22 mouse cellular contexts compared by ENCODE assay signal in the genomic region with DNA sequence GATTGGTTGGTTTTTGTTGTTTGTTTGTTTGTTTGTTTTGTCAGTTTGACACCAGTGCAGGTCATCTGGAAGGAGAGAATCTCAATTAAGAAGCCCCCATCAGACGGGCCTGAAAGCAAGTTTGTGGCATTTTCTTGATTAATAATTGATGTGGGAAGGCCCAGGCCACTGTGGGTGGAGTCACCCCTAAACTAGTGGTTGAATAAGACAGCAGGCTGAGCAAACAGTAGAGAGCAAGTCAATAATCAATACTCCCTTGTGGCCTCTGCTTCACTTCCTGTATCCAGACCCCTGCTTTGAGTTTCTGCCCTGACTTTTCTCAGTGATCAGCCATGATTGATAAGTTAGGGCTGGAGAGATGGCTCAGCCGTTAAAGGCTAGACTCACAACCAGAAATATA. TPM values are rescaled to one million over a fixed set of nuclear protein-coding genes. Genes with fewer than 3 reads are reported as not detected.
DNase-seq lines count a peak whose midpoint lies in the region; ATAC-seq and TF ChIP-seq lines count a peak whose summit lies in the region.
"Had no signal": no experiment of that assay in that cellular context is flagged by ENCODE, and none has a peak within 500 bp of the region (broad histone marks: within the 10 kb centered on the region; RNA-seq: fewer than 3 reads in every experiment).

No protein-coding gene starts in this region.

- no peak for TF ChIP-seq EP300 in liver, postnatal 0 days (IDR thresholded peaks at IDR 0.05; ENCODE audit: low read depth)

- no peak for DNase-seq in liver, embryonic 11.5 days (ENCODE audit: low spot score)
- DNase-seq in liver: no peak
- DNase-seq in liver, postnatal 0 days: no peak
- DNase-seq in left cerebral cortex, adult 11 months (ENCODE audit: low spot score): no peak
- no peak for DNase-seq in gastrocnemius, postnatal 10 days
- DNase-seq: adrenal gland, adult 2 months; adrenal gland, postnatal 10 days; adrenal gland, postnatal 25 days; cerebellum, adult 11 months; cerebellum, adult 18-20 months; cerebellum, adult 8-10 months; cerebellum, adult 9-11 months; cerebellum, postnatal 14 days; cerebellum, postnatal 36 days; embryo, embryonic 11 days had no signal

- 57% methylated on average over 2 of the region's 2 CpGs for WGBS in liver, embryonic 11.5 days
- 61% methylated on average over 2 of the region's 2 CpGs for WGBS in liver, embryonic 15.5 days (ENCODE audit: insufficient replicate concordance)
- WGBS in liver, postnatal 0 days (ENCODE audit: insufficient replicate concordance): 59% methylated on average over 2 of the region's 2 CpGs

- no peak overlapping the region for H3K27ac ChIP-seq in liver, embryonic 11.5 days (ENCODE audit: low read depth, low read length)
- H3K27ac ChIP-seq in liver, embryonic 15.5 days (replicated peaks): peak overlapping the region; percentile 19; the same call in 1 of the 2 replicates
- H3K27ac ChIP-seq in liver, postnatal 0 days (ENCODE audit: low read depth): no peak overlapping the region
- H3K27ac ChIP-seq: embryonic facial prominence, embryonic 13.5 days; embryonic facial prominence, embryonic 15.5 days; forebrain, embryonic 10.5 days; forebrain, embryonic 12.5 days had no signal

- no peaks in the 10 kb centered on the region for H3K4me1 ChIP-seq in liver, embryonic 11.5 days (replicated peaks; ENCODE audit: control insufficient read depth, insufficient read depth, low read length)
- peaks cover 13% of the 10 kb centered on the region for H3K4me1 ChIP-seq in liver, embryonic 15.5 days (replicated peaks)
- peaks cover 5% of the 10 kb centered on the region for H3K4me1 ChIP-seq in liver, postnatal 0 days (ENCODE audit: insufficient read depth)
- H3K4me1 ChIP-seq: embryonic facial prominence, embryonic 13.5 days had no signal

- TF ChIP-seq CTCF in liver, postnatal 0 days (IDR thresholded peaks at IDR 0.05; ENCODE audit: low read depth): no peak

- ATAC-seq in liver, embryonic 11.5 days (replicated peaks; ENCODE audit: low FRiP score): 0 out of 2 replicates have a peak, but pooled peaks have one; percentile 45
- ATAC-seq in liver, embryonic 15.5 days (ENCODE audit: insufficient read depth): no peak
- peak; percentile 71 for ATAC-seq in liver, postnatal 0 days
- ATAC-seq: forebrain, embryonic 14.5 days had no signal

- H3K9me3 ChIP-seq in liver, embryonic 11.5 days (ENCODE audit: control insufficient read depth, low read length): no peaks in the 10 kb centered on the region
- no peaks in the 10 kb centered on the region for H3K9me3 ChIP-seq in liver, embryonic 15.5 days (replicated peaks)
- no peaks in the 10 kb centered on the region for H3K9me3 ChIP-seq in liver, postnatal 0 days (ENCODE audit: low read length)
- H3K9me3 ChIP-seq: embryonic facial prominence, embryonic 13.5 days; embryonic facial prominence, embryonic 15.5 days; forebrain, embryonic 10.5 days; forebrain, embryonic 12.5 days had no signal

- no peak overlapping the region for H3K9ac ChIP-seq in liver, embryonic 11.5 days (ENCODE audit: low read depth, low read length)
- no peak overlapping the region for H3K9ac ChIP-seq in liver, embryonic 15.5 days
- no peak overlapping the region for H3K9ac ChIP-seq in liver, postnatal 0 days (replicated peaks)
- H3K9ac ChIP-seq: embryonic facial prominence, embryonic 13.5 days; embryonic facial prominence, embryonic 15.5 days; forebrain, embryonic 12.5 days had no signal

- no peaks in the 10 kb centered on the region for H3K36me3 ChIP-seq in liver, embryonic 11.5 days (ENCODE audit: control insufficient read depth, insufficient read depth, low read length)
- no peaks in the 10 kb centered on the region for H3K36me3 ChIP-seq in liver, embryonic 15.5 days (replicated peaks)
- no peaks in the 10 kb centered on the region for H3K36me3 ChIP-seq in liver, postnatal 0 days (replicated peaks; ENCODE audit: insufficient read depth, low read length)
- H3K36me3 ChIP-seq: embryonic facial prominence, embryonic 13.5 days; embryonic facial prominence, embryonic 15.5 days; forebrain, embryonic 10.5 days; forebrain, embryonic 12.5 days had no signal

- H3K4me3 ChIP-seq in liver, embryonic 11.5 days (ENCODE audit: low read depth, low read length): no peak overlapping the region
- no peak overlapping the region for H3K4me3 ChIP-seq in liver, embryonic 15.5 days (replicated peaks)
- H3K4me3 ChIP-seq in liver, postnatal 0 days (ENCODE audit: low read depth, low read length): no peak overlapping the region
- H3K4me3 ChIP-seq: embryonic facial prominence, embryonic 13.5 days; embryonic facial prominence, embryonic 15.5 days; erythroblast, embryonic 14.5 days; forebrain, embryonic 10.5 days; forebrain, embryonic 12.5 days had no signal

- no peaks in the 10 kb centered on the region for H3K27me3 ChIP-seq in liver, embryonic 11.5 days (replicated peaks; ENCODE audit: control insufficient read depth, insufficient read depth, low read length)
- no peaks in the 10 kb centered on the region for H3K27me3 ChIP-seq in liver, embryonic 15.5 days
- no peaks in the 10 kb centered on the region for H3K27me3 ChIP-seq in liver, postnatal 0 days (ENCODE audit: insufficient read depth, low read length)
- H3K27me3 ChIP-seq: embryonic facial prominence, embryonic 13.5 days; embryonic facial prominence, embryonic 15.5 days; forebrain, embryonic 12.5 days had no signal

- H3K4me2 ChIP-seq in liver, embryonic 11.5 days: no peak overlapping the region
- H3K4me2 ChIP-seq in liver, embryonic 15.5 days: no peak overlapping the region
- no peak overlapping the region for H3K4me2 ChIP-seq in liver, postnatal 0 days (ENCODE audit: low read depth, low read length)
- H3K4me2 ChIP-seq: embryonic facial prominence, embryonic 13.5 days; embryonic facial prominence, embryonic 15.5 days; forebrain, embryonic 12.5 days had no signal

RNA-seq across cellular contexts. Expression of gene Eed, which starts 21.6 kb away (rescaled TPM):
- polyA plus RNA-seq in liver, embryonic 11.5 days (2014; fragmentation: Nextera tagmentation; extraction: Ambion mirVana): 68.4 and 77.1 TPM in 2 replicates
- 31.8 and 34.4 TPM in 2 replicates for polyA plus RNA-seq in liver, embryonic 15.5 days (2015; fragmentation: Nextera tagmentation; extraction: Ambion mirVana)
- 22.3 and 28.3 TPM in 2 replicates for polyA plus RNA-seq in liver, postnatal 0 days (2015; fragmentation: Nextera tagmentation; extraction: Ambion mirVana)
- 10 to 100 TPM; 30.6 to 37.8 TPM for total RNA-seq in gastrocnemius, postnatal 10 days (2021)
